Comparison of ENCODE assay signal across 16 mouse cellular contexts in the genomic region with DNA sequence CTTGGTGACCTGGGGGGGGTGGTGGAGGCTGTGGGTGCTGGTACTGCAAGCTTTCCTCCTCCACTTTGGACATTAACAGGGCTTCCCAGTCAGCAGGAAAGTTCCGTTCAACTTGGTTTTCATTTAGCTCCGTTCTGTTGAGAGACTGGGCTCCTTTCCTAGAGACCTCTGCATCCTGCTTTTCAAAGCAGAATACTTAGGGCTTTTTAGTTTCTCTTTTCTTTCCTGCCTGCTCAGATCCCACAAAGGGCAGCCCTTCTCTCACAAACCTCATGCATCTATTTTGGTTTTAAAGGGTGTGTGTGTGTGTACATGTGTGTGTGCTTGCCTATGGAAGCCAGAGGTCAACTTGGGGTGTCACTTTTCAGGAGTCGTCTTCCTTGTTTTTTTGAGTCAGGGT. TPM values are rescaled to one million over a fixed set of nuclear protein-coding genes. Genes with fewer than 3 reads are reported as not detected.
A peak's percentile ranks its signal among the peaks of the same experiment; 100 is the strongest.
DNase-seq lines count a peak whose midpoint lies in the region; ATAC-seq and TF ChIP-seq lines count a peak whose summit lies in the region.
"Had no signal": no experiment of that assay in that cellular context is flagged by ENCODE, and none has a peak within 500 bp of the region (broad histone marks: within the 10 kb centered on the region; RNA-seq: fewer than 3 reads in every experiment).

No protein-coding gene starts in this region.

- H3K27me3 ChIP-seq in kidney, embryonic 15.5 days, result no peaks in the 10 kb centered on the region
- no peaks in the 10 kb centered on the region for H3K27me3 ChIP-seq in thymus, adult 2 months (ENCODE audit: control insufficient read depth, insufficient read depth, low read length)
- no peaks in the 10 kb centered on the region for H3K27me3 ChIP-seq in embryonic facial prominence, embryonic 14.5 days (replicated peaks; ENCODE audit: control insufficient read depth, insufficient read depth, low read length)
- H3K27me3 ChIP-seq in stomach, embryonic 16.5 days (ENCODE audit: control insufficient read depth, insufficient read depth, low read length), result no peaks in the 10 kb centered on the region
- H3K27me3 ChIP-seq in midbrain, embryonic 10.5 days (ENCODE audit: low read depth, poor library complexity, severe bottlenecking), result no peaks in the 10 kb centered on the region
- H3K27me3 ChIP-seq in midbrain, embryonic 13.5 days, result no peaks in the 10 kb centered on the region
- H3K27me3 ChIP-seq: limb, embryonic 15.5 days; megakaryocyte, embryonic 14.5 days; neural tube, embryonic 12.5 days had no signal

- TF ChIP-seq POLR2A in thymus, adult 2 months (IDR thresholded peaks at IDR 0.05; ENCODE audit: control insufficient read depth, extremely low read depth, insufficient read depth, low read length, poor library complexity), result no peak

- DNase-seq in kidney, adult 11 months, result no peak
- no peak for DNase-seq in thymus, adult 2 months
- DNase-seq in thymus, postnatal 4 days, result no peak
- no peak for DNase-seq in embryonic facial prominence, embryonic 14.5 days (ENCODE audit: low spot score)
- DNase-seq in midbrain, embryonic 10.5 days (ENCODE audit: low spot score), result no peak
- DNase-seq: cerebellum, adult 11-12 months; gastrocnemius, postnatal 10 days had no signal

- no peaks in the 10 kb centered on the region for H3K9me3 ChIP-seq in kidney, embryonic 15.5 days (replicated peaks)
- H3K9me3 ChIP-seq in embryonic facial prominence, embryonic 14.5 days (ENCODE audit: control insufficient read depth, low read length), result no peaks in the 10 kb centered on the region
- H3K9me3 ChIP-seq in stomach, embryonic 16.5 days (replicated peaks; ENCODE audit: control insufficient read depth, low read length), result no peaks in the 10 kb centered on the region
- no peaks in the 10 kb centered on the region for H3K9me3 ChIP-seq in midbrain, embryonic 10.5 days (replicated peaks)
- no peaks in the 10 kb centered on the region for H3K9me3 ChIP-seq in midbrain, embryonic 13.5 days
- H3K9me3 ChIP-seq: forebrain, embryonic 10.5 days; limb, embryonic 15.5 days; megakaryocyte, embryonic 14.5 days; neural tube, embryonic 12.5 days had no signal

- H3K27ac ChIP-seq in kidney, embryonic 15.5 days, result peak overlapping the region; percentile 29; the same call in 1 of the 2 replicates
- H3K27ac ChIP-seq in thymus, adult 2 months (ENCODE audit: control insufficient read depth, insufficient read depth, low read length), result peak overlapping the region; percentile 60
- H3K27ac ChIP-seq in embryonic facial prominence, embryonic 14.5 days (replicated peaks; ENCODE audit: low read depth, low read length), result 0 out of 2 replicates have a peak overlapping the region, but pooled peaks have one; percentile 44
- peak overlapping the region; percentile 12; the same call in 1 of the 2 replicates for H3K27ac ChIP-seq in stomach, embryonic 16.5 days (ENCODE audit: low read length)
- H3K27ac ChIP-seq in midbrain, embryonic 10.5 days (replicated peaks), result no peak overlapping the region
- H3K27ac ChIP-seq in midbrain, embryonic 13.5 days, result no peak overlapping the region
- H3K27ac ChIP-seq: hindbrain, postnatal 0 days; neural tube, embryonic 12.5 days had no signal

- H3K36me3 ChIP-seq in kidney, embryonic 15.5 days, result no peaks in the 10 kb centered on the region
- no peaks in the 10 kb centered on the region for H3K36me3 ChIP-seq in thymus, adult 2 months (ENCODE audit: control insufficient read depth, insufficient read depth, low read length)
- no peaks in the 10 kb centered on the region for H3K36me3 ChIP-seq in embryonic facial prominence, embryonic 14.5 days (ENCODE audit: control insufficient read depth, insufficient read depth, low read length)
- no peaks in the 10 kb centered on the region for H3K36me3 ChIP-seq in stomach, embryonic 16.5 days (ENCODE audit: control insufficient read depth, insufficient read depth, low read length)
- no peaks in the 10 kb centered on the region for H3K36me3 ChIP-seq in midbrain, embryonic 10.5 days
- H3K36me3 ChIP-seq in midbrain, embryonic 13.5 days, result no peaks in the 10 kb centered on the region
- H3K36me3 ChIP-seq: forebrain, embryonic 10.5 days; limb, embryonic 15.5 days; neural tube, embryonic 12.5 days had no signal

- H3K4me1 ChIP-seq in kidney, embryonic 15.5 days, result peaks cover 21% of the 10 kb centered on the region
- H3K4me1 ChIP-seq in thymus, adult 2 months (replicated peaks; ENCODE audit: control insufficient read depth, insufficient read depth, low read length), result peaks cover 19% of the 10 kb centered on the region
- peaks cover 19% of the 10 kb centered on the region for H3K4me1 ChIP-seq in embryonic facial prominence, embryonic 14.5 days (ENCODE audit: control insufficient read depth, insufficient read depth, low read length)
- peaks cover 13% of the 10 kb centered on the region for H3K4me1 ChIP-seq in stomach, embryonic 16.5 days (ENCODE audit: control insufficient read depth, insufficient read depth, low read length)
- H3K4me1 ChIP-seq in midbrain, embryonic 10.5 days, result peaks cover 7% of the 10 kb centered on the region
- H3K4me1 ChIP-seq in midbrain, embryonic 13.5 days (replicated peaks), result no peaks in the 10 kb centered on the region; the same call in 1 of the 2 replicates

- no peak for ATAC-seq in kidney, embryonic 15.5 days (replicated peaks; ENCODE audit: low FRiP score)
- ATAC-seq in embryonic facial prominence, embryonic 14.5 days (ENCODE audit: low read depth), result no peak
- no peak for ATAC-seq in stomach, embryonic 16.5 days (ENCODE audit: insufficient read depth, low FRiP score)
- no peak for ATAC-seq in midbrain, embryonic 13.5 days
- ATAC-seq: hindbrain, postnatal 0 days; liver, postnatal 0 days had no signal

- TF ChIP-seq CTCF in thymus, adult 2 months (IDR thresholded peaks at IDR 0.05; ENCODE audit: borderline replicate concordance, control insufficient read depth, extremely low read depth, insufficient read depth, low read length, poor library complexity), result no peak

- H3K4me2 ChIP-seq in kidney, embryonic 15.5 days, result peak overlapping the region; percentile 31
- no peak overlapping the region for H3K4me2 ChIP-seq in embryonic facial prominence, embryonic 14.5 days (ENCODE audit: low read depth, low read length)
- H3K4me2 ChIP-seq in stomach, embryonic 16.5 days (ENCODE audit: low read depth, low read length), result peak overlapping the region; percentile 21; the same call in 1 of the 2 replicates
- H3K4me2 ChIP-seq in midbrain, embryonic 13.5 days (replicated peaks), result no peak overlapping the region
- H3K4me2 ChIP-seq: limb, embryonic 15.5 days; neural tube, embryonic 12.5 days had no signal

- no peak overlapping the region for H3K9ac ChIP-seq in kidney, embryonic 15.5 days
- H3K9ac ChIP-seq in embryonic facial prominence, embryonic 14.5 days (ENCODE audit: low read depth, low read length), result no peak overlapping the region
- no peak overlapping the region for H3K9ac ChIP-seq in stomach, embryonic 16.5 days (ENCODE audit: low read length)
- no peak overlapping the region for H3K9ac ChIP-seq in midbrain, embryonic 13.5 days (replicated peaks)
- H3K9ac ChIP-seq: limb, embryonic 15.5 days; liver, postnatal 0 days; neural tube, embryonic 12.5 days had no signal

- WGBS in kidney, embryonic 15.5 days, result 61% methylated on average over 3 of the region's 3 CpGs
- WGBS in thymus, adult 2 months, result 29% methylated on average over 3 of the region's 3 CpGs
- 74% methylated on average over 3 of the region's 3 CpGs for WGBS in embryonic facial prominence, embryonic 14.5 days
- 64% methylated on average over 3 of the region's 3 CpGs for WGBS in stomach, embryonic 16.5 days
- 84% methylated on average over 3 of the region's 3 CpGs for WGBS in midbrain, embryonic 10.5 days
- 91% methylated on average over 3 of the region's 3 CpGs for WGBS in midbrain, embryonic 13.5 days

- H3K4me3 ChIP-seq in kidney, embryonic 15.5 days (replicated peaks), result no peak overlapping the region
- H3K4me3 ChIP-seq in thymus, adult 2 months (ENCODE audit: control insufficient read depth, insufficient read depth, low read length), result peak overlapping the region; percentile 24
- H3K4me3 ChIP-seq in embryonic facial prominence, embryonic 14.5 days (ENCODE audit: low read depth, low read length), result no peak overlapping the region
- H3K4me3 ChIP-seq in stomach, embryonic 16.5 days (replicated peaks; ENCODE audit: low read length), result no peak overlapping the region
- H3K4me3 ChIP-seq in midbrain, embryonic 10.5 days, result no peak overlapping the region
- H3K4me3 ChIP-seq in midbrain, embryonic 13.5 days (replicated peaks), result no peak overlapping the region
- H3K4me3 ChIP-seq: forebrain, embryonic 10.5 days; limb, embryonic 15.5 days; megakaryocyte, embryonic 14.5 days; neural tube, embryonic 12.5 days had no signal

RNA-seq across cellular contexts. Expression of a gene that starts 31.3 kb away (rescaled TPM):
- polyA plus RNA-seq in kidney, embryonic 15.5 days (2015; fragmentation: Nextera tagmentation; extraction: Ambion mirVana), result 11.6 and 13.7 TPM in 2 replicates
- polyA plus RNA-seq in thymus, adult 2 months (2012; rRNA removed), result 0.13 and 0.26 TPM in 2 replicates
- polyA plus RNA-seq in embryonic facial prominence, embryonic 14.5 days (2014; fragmentation: Nextera tagmentation; extraction: Ambion mirVana), result 12.9 and 14.1 TPM in 2 replicates
- polyA plus RNA-seq in stomach, embryonic 16.5 days (2015; fragmentation: Nextera tagmentation; extraction: Ambion mirVana), result 6.5 and 7.3 TPM in 2 replicates
- 5.0 and 7.0 TPM in 2 replicates for polyA plus RNA-seq in midbrain, embryonic 10.5 days (2016; fragmentation: Nextera tagmentation; extraction: Ambion mirVana)
- polyA plus RNA-seq in midbrain, embryonic 13.5 days (2015; fragmentation: Nextera tagmentation; extraction: Ambion mirVana), result 44.8 and 47.9 TPM in 2 replicates

Comparison
In these comparisons a context has a peak if more than half of its experiments do, and no peak if none do; other contexts are left out.
1. H3K27ac ChIP-seq: peak in kidney, embryonic 15.5 days (single experiment), thymus, adult 2 months (single experiment), embryonic facial prominence, embryonic 14.5 days (single experiment) and stomach, embryonic 16.5 days (single experiment); none in midbrain, embryonic 10.5 days (single experiment) and midbrain, embryonic 13.5 days (single experiment).
2. H3K4me2 ChIP-seq: peak in kidney, embryonic 15.5 days (single experiment) and stomach, embryonic 16.5 days (single experiment); none in embryonic facial prominence, embryonic 14.5 days (single experiment) and midbrain, embryonic 13.5 days (single experiment).